Mouse (Mus musculus): ENCODE measurements at regions not wholly inside any gene's neighbourhood (a gene's known extent, or its start where the extent isn't known, plus 50 kb on each side); places are given as distances from the start of the nearest gene placed in this dataset.

- TF ChIP-seq EP300 (IDR thresholded peaks at IDR 0.05; ENCODE audit: low read depth), result no peak
- no peak for TF ChIP-seq CTCF (IDR thresholded peaks at IDR 0.05; ENCODE audit: low read depth)
Measured at GRCm38 (mm10) chr4:31830241-31830640, 133.7 kb upstream of the Map3k7 start.

Data from liver, postnatal 0 days (tissue).